Mouse (Mus musculus) stomach, embryonic 14.5 days (tissue): ENCODE data around the gene Parpbp. TPM values are rescaled to one million over a fixed set of nuclear protein-coding genes. Genes with fewer than 3 reads are reported as not detected.

ENCODE experiments used
- ATAC-seq: fragments of 200-750 bp; cut with Nextera tagmentation; 2 replicates; pipeline ENCODE4 v1.8.0; 2017; ENCODE audit warnings: low read depth, moderate TSS enrichment; ENCODE audit not compliant: insufficient number of reproducible peaks, insufficient read depth, low FRiP score
- H3K27ac ChIP-seq: fragments of 300-500 bp; sonication (generic); 2 replicates; pipeline ENCODE4 v1.5.1; 2014; ENCODE audit warnings: mild to moderate bottlenecking, low read length, moderate library complexity, mixed read lengths
- H3K27me3 ChIP-seq: fragments of 300-500 bp; sonication (generic); 2 replicates; pipeline ENCODE4 v1.6.1; 2014; ENCODE audit warnings: low read length, control low read depth, mixed read lengths; ENCODE audit not compliant: control insufficient read depth, insufficient read depth
- H3K36me3 ChIP-seq: fragments of 300-500 bp; sonication (generic); 2 replicates; pipeline ENCODE4 v1.6.1; 2014; ENCODE audit warnings: mild to moderate bottlenecking, control low read depth, low read length, moderate library complexity, mixed read lengths; ENCODE audit not compliant: control insufficient read depth, insufficient read depth
- H3K4me1 ChIP-seq: fragments of 300-500 bp; sonication (generic); 2 replicates; pipeline ENCODE4 v1.6.1; 2014; ENCODE audit warnings: low read length, control low read depth, mixed read lengths; ENCODE audit not compliant: control insufficient read depth, insufficient read depth
- H3K4me2 ChIP-seq: fragments of 300-500 bp; sonication (generic); replicated peaks from 2 replicates; pipeline ENCODE4 v1.6.1; 2014; ENCODE audit warnings: low read depth, low read length, control low read depth
- H3K4me3 ChIP-seq: fragments of 300-500 bp; sonication (generic); 2 replicates; pipeline ENCODE4 v1.5.1; 2014; ENCODE audit warnings: low read depth, low read length, control low read depth
- H3K9ac ChIP-seq: fragments of 300-500 bp; sonication (generic); replicated peaks from 2 replicates; pipeline ENCODE4 v1.6.1; 2014; ENCODE audit warnings: low read depth, mild to moderate bottlenecking, control low read depth, low read length, moderate library complexity, mixed read lengths
- H3K9me3 ChIP-seq: fragments of 300-500 bp; sonication (generic); 2 replicates; pipeline ENCODE4 v1.6.1; 2016; ENCODE audit warnings: low read depth, low read length, control low read depth; ENCODE audit not compliant: control insufficient read depth
- WGBS: fragments of 180-500 bp; shearing (Covaris S2); extraction: QIAGEN DNeasy Blood & Tissue Kit; methylation state at CpG from one replicate; pipeline ENCODE4 v1.1.7; 2014; 5-methylcytosine and 5-hydroxymethylcytosine counted together
- polyA plus RNA-seq: library from polyadenylated mRNA; unstranded; fragments of >200 nt; fragmentation: Nextera tagmentation; extraction: Ambion mirVana; gene quantifications from 2 replicates; pipeline ENCODE4 v1.2.1, GENCODE M21; 2014

Gene Parpbp
- polyA plus RNA-seq, 1 experiment from 2014 or later, result 11.6 TPM

GRCm38 (mm10) chr10:88135630-88136029 is 11.1 kb downstream of the Parpbp start:
- Histone ChIP-seq H3K4me1 (no peaks in the 10 kb centered on the region), H3K9ac (no peak overlapping the region), H3K27ac (no peak overlapping the region), H3K36me3 (peaks cover 4% of the 10 kb centered on the region; the same call in 1 of the 2 replicates), H3K9me3 (no peaks in the 10 kb centered on the region), H3K4me3 (no peak overlapping the region), H3K4me2 (no peak overlapping the region), H3K27me3 (no peaks in the 10 kb centered on the region)
- ATAC-seq, result no peak
- 96% methylated on average over 16 of the region's 16 CpGs for WGBS

- Histone ChIP-seq H3K27me3 (no peaks in the 10 kb centered on the region), H3K4me2 (no peak overlapping the region), H3K9me3 (no peaks in the 10 kb centered on the region), H3K9ac (no peak overlapping the region), H3K36me3 (no peaks in the 10 kb centered on the region; the same call in 1 of the 2 replicates), H3K27ac (no peak overlapping the region), H3K4me3 (no peak overlapping the region), H3K4me1 (no peaks in the 10 kb centered on the region)
- no peak for ATAC-seq
Observed at GRCm38 (mm10) chr10:88119721-88120120, 27.0 kb downstream of the Parpbp start.

GRCm38 (mm10) chr10:88113290-88113689 is 33.5 kb downstream of the Parpbp start:
- Histone ChIP-seq H3K27ac (no peak overlapping the region), H3K4me3 (no peak overlapping the region), H3K9ac (no peak overlapping the region), H3K4me1 (no peaks in the 10 kb centered on the region), H3K27me3 (no peaks in the 10 kb centered on the region), H3K9me3 (no peaks in the 10 kb centered on the region), H3K4me2 (no peak overlapping the region), H3K36me3 (no peaks in the 10 kb centered on the region)
- 95% methylated on average over 2 of the region's 2 CpGs for WGBS
- ATAC-seq, result no peak

GRCm38 (mm10) chr10:88106169-88106568 is 40.6 kb downstream of the Parpbp start:
- Histone ChIP-seq H3K4me3 (no peak overlapping the region), H3K36me3 (no peaks in the 10 kb centered on the region), H3K4me1 (no peaks in the 10 kb centered on the region), H3K4me2 (no peak overlapping the region), H3K9me3 (no peaks in the 10 kb centered on the region), H3K27ac (no peak overlapping the region), H3K9ac (no peak overlapping the region), H3K27me3 (no peaks in the 10 kb centered on the region)
- WGBS, result 90% methylated on average over 2 of the region's 2 CpGs
- ATAC-seq, result no peak

GRCm38 (mm10) chr10:88090772-88091171 is 56.0 kb downstream of the Parpbp start, which contains the start of gene Pmch:
Gene Pmch (plus strand): TSS chr10:88091072.
- WGBS, result 68% methylated on average over 5 of the region's 5 CpGs
- ATAC-seq, result no peak
- Histone ChIP-seq H3K9ac (no peak within 1 kb of the TSS), H3K36me3 (peaks cover 9% of the 10 kb centered on the region), H3K27me3 (no peaks in the 10 kb centered on the region), H3K4me3 (no peak within 1 kb of the TSS), H3K27ac (no peak within 1 kb of the TSS), H3K4me2 (no peak within 1 kb of the TSS), H3K9me3 (no peaks in the 10 kb centered on the region), H3K4me1 (no peaks in the 10 kb centered on the region)

- H3K9ac ChIP-seq, result no peak overlapping the region
- H3K27me3 ChIP-seq, result no peaks in the 10 kb centered on the region
- H3K4me1 ChIP-seq, result no peaks in the 10 kb centered on the region
- ATAC-seq, result no peak
- no peak overlapping the region for H3K4me2 ChIP-seq
- H3K9me3 ChIP-seq, result no peaks in the 10 kb centered on the region
- 87% methylated on average over 3 of the region's 3 CpGs for WGBS
- no peak overlapping the region for H3K4me3 ChIP-seq
- no peaks in the 10 kb centered on the region for H3K36me3 ChIP-seq
- H3K27ac ChIP-seq, result no peak overlapping the region
Observed at GRCm38 (mm10) chr10:88067377-88067776, 79.4 kb downstream of the Parpbp start.

- no peak overlapping the region for H3K27ac ChIP-seq
- ATAC-seq, result no peak
- no peaks in the 10 kb centered on the region for H3K9me3 ChIP-seq
- no peak overlapping the region for H3K4me2 ChIP-seq
- H3K4me1 ChIP-seq, result no peaks in the 10 kb centered on the region
- no peak overlapping the region for H3K9ac ChIP-seq
- H3K36me3 ChIP-seq, result no peaks in the 10 kb centered on the region
- no peak overlapping the region for H3K4me3 ChIP-seq
- WGBS, result 58% methylated on average over 2 of the region's 2 CpGs
- H3K27me3 ChIP-seq, result no peaks in the 10 kb centered on the region
Observed at GRCm38 (mm10) chr10:88064872-88065271, 81.9 kb downstream of the Parpbp start.

GRCm38 (mm10) chr10:88063436-88063835 is 83.3 kb downstream of the Parpbp start:
- no peaks in the 10 kb centered on the region for H3K4me1 ChIP-seq
- WGBS, result 88% methylated on average over 4 of the region's 4 CpGs
- no peak overlapping the region for H3K4me2 ChIP-seq
- H3K27ac ChIP-seq, result no peak overlapping the region
- no peak overlapping the region for H3K4me3 ChIP-seq
- no peak for ATAC-seq
- no peaks in the 10 kb centered on the region for H3K27me3 ChIP-seq
- no peaks in the 10 kb centered on the region for H3K36me3 ChIP-seq
- H3K9me3 ChIP-seq, result no peaks in the 10 kb centered on the region
- no peak overlapping the region for H3K9ac ChIP-seq

GRCm38 (mm10) chr10:88056950-88057649 is 89.6 kb downstream of the Parpbp start:
- no peaks in the 10 kb centered on the region for H3K27me3 ChIP-seq
- no peak overlapping the region for H3K27ac ChIP-seq
- 37% methylated on average over 14 of the region's 14 CpGs for WGBS
- ATAC-seq, result no peak
- no peak overlapping the region for H3K9ac ChIP-seq
- H3K36me3 ChIP-seq, result no peaks in the 10 kb centered on the region
- 0 out of 2 replicates have a peak, but pooled peaks cover 3% of the 10 kb centered on the region for H3K4me1 ChIP-seq
- no peaks in the 10 kb centered on the region for H3K9me3 ChIP-seq
- no peak overlapping the region for H3K4me2 ChIP-seq
- H3K4me3 ChIP-seq, result no peak overlapping the region
